Mouse (Mus musculus): Measurements from ENCODE around the gene Secisbp2l. TPM values are rescaled to one million over a fixed set of nuclear protein-coding genes. Genes with fewer than 3 reads are reported as not detected.

Secisbp2l gene
- polyA plus RNA-seq, 1 experiment from 2014 or later: 32.7 TPM

DNA sequence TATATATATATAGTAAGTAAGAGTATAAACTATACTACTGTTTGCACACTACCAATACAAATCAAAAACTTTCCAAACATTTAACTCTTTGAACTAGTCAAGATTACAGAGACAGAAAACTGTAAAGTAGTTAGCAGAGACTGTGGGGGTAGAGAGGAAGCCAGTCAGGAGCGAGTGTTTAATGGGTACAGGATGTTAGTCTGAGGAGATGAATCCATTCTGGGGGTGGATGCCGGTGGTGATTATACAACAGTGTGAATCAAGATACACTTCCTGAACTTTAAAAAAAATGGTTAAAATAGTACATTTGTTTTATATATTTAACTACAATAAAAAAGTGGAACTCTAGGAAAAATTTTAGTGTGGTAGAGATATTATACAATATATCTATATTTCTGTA is 90.7 kb downstream of the Secisbp2l start:
- H3K4me1 ChIP-seq: no peaks in the 10 kb centered on the region
- H3K27ac ChIP-seq: no peak overlapping the region
- no peak overlapping the region for H3K4me3 ChIP-seq
- H3K27me3 ChIP-seq (replicated peaks): no peaks in the 10 kb centered on the region
- H3K9ac ChIP-seq: no peak overlapping the region
- no peaks in the 10 kb centered on the region for H3K36me3 ChIP-seq (replicated peaks)
- 86% methylated on average over 2 of the region's 2 CpGs for WGBS
- H3K4me2 ChIP-seq: no peak overlapping the region
- ATAC-seq (replicated peaks): no peak
- H3K9me3 ChIP-seq: no peaks in the 10 kb centered on the region

Other genes with a start within 250 kb of the Secisbp2l start
- gene Cep152, start 157.8 kb downstream of the Secisbp2l start, polyA plus RNA-seq (2015; fragmentation: Nextera tagmentation; extraction: Ambion mirVana): 2.8 and 3.0 TPM in 2 replicates
- gene Eid1, start 109.8 kb downstream of the Secisbp2l start, polyA plus RNA-seq (2015; fragmentation: Nextera tagmentation; extraction: Ambion mirVana): 376 and 397 TPM in 2 replicates
- gene Shc4, start 58.7 kb downstream of the Secisbp2l start, polyA plus RNA-seq (2015; fragmentation: Nextera tagmentation; extraction: Ambion mirVana): 3.6 and 3.7 TPM in 2 replicates
- gene Galk2, start 76.2 kb upstream of the Secisbp2l start, polyA plus RNA-seq (2015; fragmentation: Nextera tagmentation; extraction: Ambion mirVana): 31.4 and 31.8 TPM in 2 replicates
- gene Cops2, start 76.3 kb upstream of the Secisbp2l start, polyA plus RNA-seq (2015; fragmentation: Nextera tagmentation; extraction: Ambion mirVana): 58.0 and 58.1 TPM in 2 replicates

Data from midbrain, embryonic 15.5 days (tissue).